Mouse (Mus musculus) layer of hippocampus, adult 9-11 months (tissue): ENCODE results near the gene Cplx3.

Experiments
- DNase-seq: peaks from one replicate; pipeline ENCODE4 v3.0.0; 2022

The Cplx3 gene

DNA sequence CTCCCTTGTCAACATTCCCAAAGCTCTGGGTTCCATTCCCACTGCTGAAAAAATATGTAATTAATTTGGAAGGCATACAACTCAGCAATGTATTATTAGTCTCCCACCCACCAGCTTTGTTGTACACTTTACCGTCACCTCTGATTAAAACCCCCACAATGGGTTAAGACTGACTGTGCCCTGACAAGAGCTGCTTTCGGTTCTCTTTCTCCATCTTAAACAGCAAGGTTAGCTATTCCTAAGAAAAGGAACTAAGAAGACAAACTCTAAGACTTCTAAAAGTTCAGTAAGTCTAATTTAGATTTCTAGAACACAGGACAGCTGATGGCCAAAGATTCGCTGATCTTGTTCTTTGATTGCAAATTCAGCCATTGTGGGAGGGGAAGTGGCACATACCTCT lies 48.9 kb downstream of the Cplx3 start:
- no peak for DNase-seq

DNA sequence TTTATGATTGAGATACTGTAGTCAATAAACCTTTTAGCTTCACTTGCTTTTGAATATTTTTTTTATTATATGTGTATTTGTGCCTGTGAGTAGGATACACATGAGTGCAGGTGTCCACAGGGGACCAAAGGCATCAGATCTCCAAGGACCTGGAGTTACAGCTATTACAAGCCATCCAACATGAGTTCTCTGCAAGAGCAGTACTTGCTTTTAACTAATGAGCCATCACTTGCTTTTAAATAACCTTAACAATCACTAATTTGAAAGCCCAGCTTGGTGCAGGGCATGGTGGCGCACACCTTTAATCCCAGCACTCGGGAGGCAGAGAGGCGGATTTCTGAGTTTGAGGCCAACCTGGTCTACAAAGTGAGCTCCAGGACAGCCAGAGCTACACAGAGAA lies 51.3 kb downstream of the Cplx3 start:
- no peak for DNase-seq

DNA sequence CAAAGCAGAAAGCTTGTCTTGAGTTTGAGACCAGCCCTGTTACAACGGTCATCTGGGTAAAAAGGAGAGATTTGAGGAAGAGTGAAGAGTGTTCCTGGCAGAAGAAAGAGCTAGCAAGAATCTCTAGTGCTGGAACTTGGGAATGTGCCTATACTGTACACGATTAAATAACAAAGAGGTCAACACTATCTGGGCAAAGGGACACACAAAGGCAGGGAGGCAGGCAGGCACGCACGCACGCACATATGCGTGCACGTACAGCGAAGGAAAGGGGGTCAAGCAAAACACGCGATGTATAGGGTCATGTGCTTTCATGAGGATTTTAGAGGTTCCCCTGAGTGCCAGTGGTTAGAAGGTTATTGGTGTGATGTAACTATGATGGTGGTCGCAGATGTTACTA lies 53.0 kb downstream of the Cplx3 start:
- DNase-seq, result no peak

DNA sequence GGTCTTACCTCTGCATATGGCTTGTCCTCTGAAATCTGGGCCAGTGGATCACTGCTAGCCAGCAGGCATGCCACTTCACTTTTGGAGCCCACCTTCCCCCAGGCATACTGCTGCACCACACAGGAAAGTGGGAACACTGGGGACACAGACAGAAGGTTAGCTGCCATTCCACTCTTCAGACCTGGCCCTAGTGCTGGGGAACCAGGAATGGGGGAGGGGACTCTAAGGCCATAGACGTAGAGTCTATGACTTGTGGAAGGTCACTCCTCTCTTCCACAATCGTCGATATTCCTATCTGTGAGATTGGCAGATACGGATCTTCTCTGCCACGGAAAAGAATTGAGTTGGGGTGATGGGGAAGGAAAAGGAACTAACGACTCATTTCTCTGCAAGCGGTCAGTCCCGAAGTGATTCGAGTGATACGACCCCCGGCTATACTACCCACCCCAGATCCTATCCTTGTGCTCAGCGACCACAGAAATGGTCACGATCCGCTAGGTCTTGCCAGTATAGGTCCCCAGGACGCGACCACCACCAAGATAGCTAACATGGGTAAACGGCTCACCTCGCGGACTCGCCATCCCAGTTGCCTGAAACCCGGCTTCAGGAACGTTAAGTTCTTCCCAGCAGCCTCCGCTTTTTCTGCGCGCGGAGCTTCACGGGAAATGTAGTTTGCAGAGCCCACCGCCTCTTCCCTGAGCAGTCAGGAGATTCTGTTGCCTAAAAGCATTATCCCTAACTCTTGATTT lies 53.8 kb downstream of the Cplx3 start, which contains the start of gene Mpi:
Gene Mpi, minus strand, starts transcription at position 625 of the 749 bp plus-strand sequence.
- peak; percentile 69 for DNase-seq

DNA sequence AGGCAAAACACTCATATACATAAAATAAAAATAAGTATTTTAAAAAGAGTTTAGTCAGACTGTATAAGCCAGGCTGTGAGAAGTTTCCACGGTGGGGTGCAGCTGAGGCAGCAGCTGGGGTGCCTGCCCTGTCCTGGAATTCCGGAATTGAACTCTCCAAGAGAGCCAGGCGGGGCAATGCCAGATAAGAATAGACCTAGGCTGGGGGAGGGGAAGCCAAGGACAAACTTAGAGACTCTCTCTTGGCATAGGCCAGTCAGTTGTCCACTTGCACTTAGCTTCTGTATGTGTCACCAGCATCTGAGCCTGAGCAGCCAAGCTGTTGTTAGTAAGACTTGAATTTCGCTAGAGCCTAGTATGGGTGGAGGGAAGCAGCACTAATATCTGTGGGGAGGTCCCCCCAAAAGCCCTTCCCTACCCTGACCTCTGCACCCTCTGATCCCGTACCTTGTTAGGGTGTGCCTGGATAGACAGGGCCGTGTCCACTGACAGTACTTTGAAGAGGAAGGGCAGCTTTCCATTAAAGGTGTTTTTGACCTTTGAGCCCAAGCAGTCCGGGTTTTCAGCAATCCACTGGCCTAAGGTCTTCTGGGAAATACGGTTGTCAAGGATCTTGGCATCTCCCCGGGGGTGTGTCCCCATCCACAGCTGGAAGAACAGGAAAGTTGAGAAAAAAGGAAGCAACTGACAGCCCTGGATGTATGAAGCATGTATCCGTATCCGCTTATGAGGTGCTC lies 55.8 kb downstream of the Cplx3 start:
- DNase-seq, result no peak
